Mouse (Mus musculus): ENCODE results near the gene Scd1.

GRCm38 (mm10) chr19:44427721-44428120 lies 20.0 kb upstream of the Scd1 start:
- TF ChIP-seq MAX (IDR thresholded peaks at IDR 0.05), result no peak
- TF ChIP-seq USF1 (IDR thresholded peaks at IDR 0.05; ENCODE audit: low read depth), result no peak
- no peak for TF ChIP-seq CTCF (IDR thresholded peaks at IDR 0.05; ENCODE audit: control insufficient read depth, insufficient read depth, insufficient read length)
